Mouse (Mus musculus) thymus, adult 2 months (tissue): ENCODE results near the gene Gemin5. TPM values are rescaled to one million over a fixed set of nuclear protein-coding genes. Genes with fewer than 3 reads are reported as not detected.

ENCODE experiments used
- DNase-seq: peaks from one replicate; pipeline ENCODE4 v3.0.0; 2021
- H3K27ac ChIP-seq: fragments of 200-500 bp; 2 replicates; pipeline ENCODE4 v1.5.1; 2012; ENCODE audit warnings: low read length, control low read depth; ENCODE audit not compliant: control insufficient read depth, insufficient read depth
- H3K27me3 ChIP-seq: fragments of 200-500 bp; 2 replicates; pipeline ENCODE4 v1.6.1; 2012; ENCODE audit warnings: mild to moderate bottlenecking, low read length, moderate library complexity, mixed read lengths; ENCODE audit not compliant: control insufficient read depth, insufficient read depth
- H3K36me3 ChIP-seq: fragments of 200-500 bp; 2 replicates; pipeline ENCODE4 v1.6.1; 2012; ENCODE audit warnings: mild to moderate bottlenecking, low read length, moderate library complexity; ENCODE audit not compliant: control insufficient read depth, insufficient read depth
- H3K4me1 ChIP-seq: fragments of 200-500 bp; replicated peaks from 2 replicates; pipeline ENCODE4 v1.6.1; 2012; ENCODE audit warnings: low read length; ENCODE audit not compliant: control insufficient read depth, insufficient read depth
- H3K4me3 ChIP-seq: fragments of 200-500 bp; 2 replicates; pipeline ENCODE4 v1.5.1; 2012; ENCODE audit warnings: mild to moderate bottlenecking, low read length, control low read depth, moderate library complexity; ENCODE audit not compliant: control insufficient read depth, insufficient read depth
- CTCF ChIP-seq: fragments of 200-500 bp; IDR thresholded peaks from 2 replicates; pipeline ENCODE4 v1.5.1; 2012; ENCODE audit warnings: mild to moderate bottlenecking, control low read depth, low read length, moderate library complexity, borderline replicate concordance; ENCODE audit not compliant: control insufficient read depth, poor library complexity, insufficient read depth; ENCODE audit errors: extremely low read depth
- POLR2A ChIP-seq: fragments of 200-500 bp; IDR thresholded peaks from 2 replicates; pipeline ENCODE4 v1.6.1; 2012; ENCODE audit warnings: mild to moderate bottlenecking, low read length, control low read depth, moderate library complexity; ENCODE audit not compliant: control insufficient read depth, poor library complexity, insufficient read depth; ENCODE audit errors: extremely low read depth
- WGBS: fragments of 180-500 bp; shearing (Covaris S2); methylation state at CpG from one replicate; pipeline ENCODE4 v1.1.7; 2018; 5-methylcytosine and 5-hydroxymethylcytosine counted together
- polyA plus RNA-seq: library from polyadenylated mRNA; depleted of rRNA; stranded (reverse); fragments of >200 nt; gene quantifications from 2 replicates; pipeline ENCODE4 v1.2.3, GENCODE M21; 2012

The Gemin5 gene
- polyA plus RNA-seq, 1 experiment: 20.4 TPM

DNA sequence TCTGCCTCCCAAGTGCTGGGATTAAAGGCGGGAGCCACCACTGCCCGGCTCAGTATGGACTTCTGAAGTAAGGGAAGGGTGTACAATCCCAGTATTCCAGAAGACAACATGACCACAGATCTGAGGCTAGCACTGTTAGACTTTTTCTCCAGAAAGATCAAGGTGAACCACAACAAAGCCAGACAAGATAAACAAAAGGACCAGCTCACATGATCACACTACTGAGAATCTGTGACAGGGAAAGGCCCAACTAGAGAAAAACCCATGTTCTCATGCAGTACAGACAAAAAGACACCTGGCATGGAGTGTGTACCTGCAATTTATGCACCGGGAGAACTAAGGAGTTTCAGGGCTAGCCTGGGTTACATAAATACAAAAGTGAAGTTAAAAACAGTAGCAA is 36.3 kb downstream of the Gemin5 start:
- Histone ChIP-seq H3K4me3 (no peak overlapping the region), H3K36me3 (peaks cover 47% of the 10 kb centered on the region), H3K4me1 (peaks cover 28% of the 10 kb centered on the region), H3K27me3 (no peaks in the 10 kb centered on the region), H3K27ac (no peak overlapping the region)
- TF ChIP-seq CTCF: no peak
- no peak for TF ChIP-seq POLR2A
- WGBS: 72% methylated on average over 3 of the region's 3 CpGs
- DNase-seq: no peak

DNA sequence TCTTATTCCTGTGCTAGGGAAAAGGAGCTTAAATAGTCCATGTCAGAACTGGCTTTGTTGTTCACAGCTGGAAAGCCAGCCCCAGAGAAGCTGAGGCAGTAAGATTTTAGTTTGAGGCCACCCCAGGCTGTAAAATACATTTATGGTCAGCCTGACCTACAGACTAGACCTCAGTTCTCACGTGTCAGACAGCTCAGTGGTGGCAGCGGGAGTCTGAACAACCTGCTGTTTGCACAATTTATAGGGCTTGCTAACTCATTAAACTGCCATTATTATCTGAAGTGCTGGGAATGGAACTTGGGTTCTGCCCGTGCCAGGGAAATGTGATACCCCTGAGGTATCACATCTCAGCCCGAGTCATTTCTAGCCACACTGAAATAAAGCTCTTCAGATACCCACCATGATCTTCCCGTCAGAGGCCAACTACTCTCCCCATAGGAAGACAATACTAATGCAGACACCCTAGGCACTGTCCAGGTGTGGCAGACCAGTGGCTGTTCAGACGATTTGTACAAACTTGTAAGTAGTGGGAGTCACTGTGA is 39.0 kb downstream of the Gemin5 start:
- peaks cover 52% of the 10 kb centered on the region for H3K36me3 ChIP-seq
- no peaks in the 10 kb centered on the region for H3K27me3 ChIP-seq
- TF ChIP-seq POLR2A: no peak
- TF ChIP-seq CTCF: no peak
- DNase-seq: no peak
- no peak overlapping the region for H3K27ac ChIP-seq
- H3K4me3 ChIP-seq: no peak overlapping the region
- peaks cover 13% of the 10 kb centered on the region for H3K4me1 ChIP-seq
- 92% methylated on average over 6 of the region's 6 CpGs for WGBS

DNA sequence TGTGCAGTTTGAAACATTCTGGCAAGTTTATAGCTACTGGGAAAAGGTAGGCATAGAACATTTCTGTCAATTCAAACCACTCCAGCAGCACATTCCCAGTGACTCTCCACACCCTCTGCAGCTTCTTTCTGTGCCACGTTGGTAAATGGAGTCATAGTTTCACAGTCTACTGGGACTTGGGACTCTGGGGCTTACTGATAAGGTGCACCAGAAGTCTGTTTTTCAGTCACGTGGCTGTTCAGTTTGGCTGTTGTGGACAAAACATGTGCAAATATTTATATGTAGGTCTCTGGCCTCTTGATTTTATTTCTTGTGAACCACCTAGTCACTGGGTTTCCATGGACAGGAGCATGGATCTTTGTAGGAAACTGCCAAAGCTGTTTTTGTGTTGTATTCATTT is 40.8 kb downstream of the Gemin5 start:
- DNase-seq: no peak
- no peak overlapping the region for H3K27ac ChIP-seq
- H3K36me3 ChIP-seq: peaks cover 54% of the 10 kb centered on the region
- H3K27me3 ChIP-seq: no peaks in the 10 kb centered on the region
- TF ChIP-seq CTCF (no peak), POLR2A (no peak)
- H3K4me3 ChIP-seq: no peak overlapping the region
- 97% methylated on average over 2 of the region's 2 CpGs for WGBS
- peaks cover 7% of the 10 kb centered on the region for H3K4me1 ChIP-seq

DNA sequence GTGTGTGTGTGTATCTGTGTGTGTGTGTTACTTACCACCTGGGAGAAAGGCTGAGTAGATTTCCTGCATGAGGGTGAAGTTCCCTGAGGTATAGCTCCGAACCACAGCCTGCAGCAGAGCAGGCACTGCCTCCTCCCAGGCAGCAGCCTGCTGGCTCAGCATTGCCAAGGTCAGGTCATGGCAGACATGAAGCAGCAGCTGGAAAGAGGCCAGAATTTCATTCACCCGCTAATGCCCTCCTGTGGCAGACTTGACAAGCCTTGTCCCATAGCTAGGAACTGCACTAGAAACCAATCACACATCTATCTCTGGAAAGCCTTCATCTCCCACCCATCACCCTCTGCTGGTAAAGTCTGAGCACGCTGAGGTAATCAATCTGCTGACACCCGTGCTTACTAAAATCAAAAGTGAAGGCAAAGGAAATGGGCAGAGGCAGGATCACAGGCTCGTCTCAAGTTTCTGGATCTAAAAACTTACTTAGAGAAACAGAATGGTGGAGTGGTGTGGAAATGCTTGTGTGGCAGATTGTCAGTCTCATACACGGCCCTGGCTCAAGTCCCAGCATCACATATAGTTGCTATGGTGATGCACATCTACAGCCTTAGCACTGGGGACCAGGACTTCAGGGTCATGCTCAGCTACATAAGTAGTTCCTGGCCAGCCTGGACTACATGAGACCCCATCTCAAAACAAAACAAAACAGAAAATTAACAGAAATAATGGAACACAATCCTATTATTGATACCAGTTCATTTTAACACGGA is 41.8 kb downstream of the Gemin5 start:
- Histone ChIP-seq H3K36me3 (peaks cover 62% of the 10 kb centered on the region), H3K27me3 (no peaks in the 10 kb centered on the region), H3K4me3 (no peak overlapping the region), H3K4me1 (peaks cover under 1% of the 10 kb centered on the region; the same call in 1 of the 2 replicates), H3K27ac (no peak overlapping the region)
- DNase-seq: no peak
- WGBS: 87% methylated on average over 7 of the region's 7 CpGs
- TF ChIP-seq POLR2A (no peak), CTCF (no peak)

DNA sequence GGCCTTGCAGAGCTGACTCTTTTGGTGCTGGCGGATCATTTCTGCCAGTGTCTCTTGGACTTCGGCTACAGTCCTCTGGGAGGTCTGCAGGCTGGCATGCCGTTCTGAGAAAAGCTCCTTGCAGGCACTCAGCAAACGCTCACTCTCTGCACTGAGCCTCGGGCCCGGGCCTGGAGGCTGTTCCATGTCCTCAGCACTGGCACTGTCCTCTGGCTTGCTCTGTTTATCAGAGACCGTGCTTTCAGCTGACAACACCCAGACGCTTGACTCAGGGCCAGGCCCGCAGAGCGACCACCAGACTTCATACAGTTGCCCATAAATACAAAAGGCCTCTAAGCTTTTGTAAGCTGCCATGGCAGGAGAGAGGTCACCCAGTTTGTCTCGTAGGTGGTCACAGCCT is 43.3 kb downstream of the Gemin5 start:
- Histone ChIP-seq H3K27me3 (no peaks in the 10 kb centered on the region), H3K36me3 (peaks cover 76% of the 10 kb centered on the region), H3K4me1 (no peaks in the 10 kb centered on the region), H3K4me3 (no peak overlapping the region), H3K27ac (no peak overlapping the region)
- DNase-seq: no peak
- TF ChIP-seq CTCF: no peak
- TF ChIP-seq POLR2A: no peak
- WGBS: 97% methylated on average over 11 of the region's 11 CpGs

DNA sequence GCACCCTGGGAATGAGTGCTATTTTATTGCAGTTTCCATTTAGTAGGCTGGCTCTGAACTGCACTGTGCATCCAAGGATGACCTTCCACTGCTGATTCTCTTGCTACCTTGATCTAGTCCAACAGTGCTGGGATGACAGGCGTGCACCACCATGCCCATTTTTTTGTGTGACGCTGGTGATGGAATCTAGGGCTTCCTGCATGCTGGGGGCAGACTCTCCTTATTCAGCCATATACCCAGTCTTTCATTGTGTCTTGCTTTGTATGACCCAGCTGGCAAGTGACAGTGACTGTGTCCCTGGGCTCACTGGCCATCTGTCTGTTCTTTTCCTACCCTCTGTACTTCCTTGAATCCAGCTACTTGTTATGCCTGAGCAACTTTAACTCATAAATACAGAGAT is 44.6 kb downstream of the Gemin5 start:
- DNase-seq: no peak
- 95% methylated on average over 2 of the region's 2 CpGs for WGBS
- Histone ChIP-seq H3K27me3 (no peaks in the 10 kb centered on the region), H3K27ac (no peak overlapping the region), H3K4me1 (no peaks in the 10 kb centered on the region), H3K36me3 (peaks cover 71% of the 10 kb centered on the region), H3K4me3 (no peak overlapping the region)
- TF ChIP-seq CTCF: no peak
- no peak for TF ChIP-seq POLR2A
